ENCODE assay signal across 16 mouse cellular contexts in genomic region chr12:45063606-45064005, GRCm38 (mm10). TPM values are rescaled to one million over a fixed set of nuclear protein-coding genes. Genes with fewer than 3 reads are reported as not detected.
DNase-seq lines count a peak whose midpoint lies in the region; ATAC-seq and TF ChIP-seq lines count a peak whose summit lies in the region.
"Had no signal": no experiment of that assay in that cellular context is flagged by ENCODE, and none has a peak within 500 bp of the region (broad histone marks: within the 10 kb centered on the region; RNA-seq: fewer than 3 reads in every experiment).

No protein-coding gene starts in this region.

- WGBS in heart, embryonic 10.5 days = 76% methylated on average over 5 of the region's 5 CpGs
- WGBS in lung, embryonic 14.5 days = 59% methylated on average over 5 of the region's 5 CpGs
- WGBS in intestine, postnatal 0 days = 75% methylated on average over 5 of the region's 5 CpGs

- H3K9ac ChIP-seq in lung, embryonic 14.5 days = no peak overlapping the region
- no peak overlapping the region for H3K9ac ChIP-seq in intestine, postnatal 0 days (ENCODE audit: low read depth, low read length)
- H3K9ac ChIP-seq: limb, embryonic 13.5 days; stomach, embryonic 15.5 days had no signal

- H3K27me3 ChIP-seq in heart, embryonic 10.5 days (ENCODE audit: insufficient read depth, poor library complexity, severe bottlenecking) = no peaks in the 10 kb centered on the region
- H3K27me3 ChIP-seq in lung, embryonic 14.5 days (ENCODE audit: insufficient read depth, low read length) = no peaks in the 10 kb centered on the region
- no peaks in the 10 kb centered on the region for H3K27me3 ChIP-seq in intestine, postnatal 0 days (replicated peaks; ENCODE audit: control insufficient read depth, insufficient read depth, low read length)
- H3K27me3 ChIP-seq: limb, embryonic 13.5 days; stomach, embryonic 15.5 days had no signal

- no peaks in the 10 kb centered on the region for H3K36me3 ChIP-seq in heart, embryonic 10.5 days
- H3K36me3 ChIP-seq in lung, embryonic 14.5 days (ENCODE audit: insufficient read depth) = no peaks in the 10 kb centered on the region
- no peaks in the 10 kb centered on the region for H3K36me3 ChIP-seq in intestine, postnatal 0 days (ENCODE audit: control insufficient read depth, insufficient read depth)
- H3K36me3 ChIP-seq: limb, embryonic 13.5 days; stomach, embryonic 15.5 days had no signal

- peak; percentile 98 for DNase-seq in heart, adult 11 months
- no peak for DNase-seq in heart, embryonic 10.5 days (ENCODE audit: low spot score)
- peak; percentile 9 for DNase-seq in 3T3-L1 (ENCODE audit: low read depth, low spot score)
- DNase-seq in gastrocnemius, postnatal 14 days = peak; percentile 76
- DNase-seq in lung, embryonic 14.5 days = peak; percentile 73
- no peak for DNase-seq in layer of hippocampus, adult 9-10 months (ENCODE audit: low spot score)
- DNase-seq: cerebellum, adult 9-11 months; kidney, postnatal 14 days; right cerebral cortex, postnatal 25 days; thymus, postnatal 25 days had no signal

- intact Hi-C loops in gastrocnemius, postnatal 14 days (cut with DNase I; ENCODE audit: low total_unique reads) = no loop called here

- no peak overlapping the region for H3K27ac ChIP-seq in heart, embryonic 10.5 days
- H3K27ac ChIP-seq in lung, embryonic 14.5 days (ENCODE audit: low read depth) = no peak overlapping the region
- H3K27ac ChIP-seq in intestine, postnatal 0 days (ENCODE audit: low read depth, low read length) = no peak overlapping the region
- H3K27ac ChIP-seq: hindbrain, postnatal 0 days; limb, embryonic 13.5 days; stomach, embryonic 15.5 days had no signal

- TF ChIP-seq CTCF in lung, embryonic 14.5 days (IDR thresholded peaks at IDR 0.05; ENCODE audit: low read depth) = no peak
- no peak for TF ChIP-seq CTCF in intestine, postnatal 0 days (IDR thresholded peaks at IDR 0.05; ENCODE audit: low read depth)

- no peaks in the 10 kb centered on the region for H3K9me3 ChIP-seq in heart, embryonic 10.5 days
- H3K9me3 ChIP-seq in lung, embryonic 14.5 days (ENCODE audit: low read depth, low read length) = no peaks in the 10 kb centered on the region
- no peaks in the 10 kb centered on the region for H3K9me3 ChIP-seq in intestine, postnatal 0 days (ENCODE audit: control insufficient read depth)
- H3K9me3 ChIP-seq: limb, embryonic 13.5 days; stomach, embryonic 15.5 days had no signal

- peaks cover 42% of the 10 kb centered on the region for H3K4me1 ChIP-seq in heart, embryonic 10.5 days
- peaks cover 6% of the 10 kb centered on the region for H3K4me1 ChIP-seq in lung, embryonic 14.5 days (ENCODE audit: insufficient read depth)
- peaks cover 2% of the 10 kb centered on the region; the same call in 1 of the 2 replicates for H3K4me1 ChIP-seq in intestine, postnatal 0 days (replicated peaks; ENCODE audit: control insufficient read depth, insufficient read depth, low read length)

- H3K4me2 ChIP-seq in lung, embryonic 14.5 days = no peak overlapping the region
- H3K4me2 ChIP-seq in intestine, postnatal 0 days (replicated peaks; ENCODE audit: low read depth) = no peak overlapping the region
- H3K4me2 ChIP-seq: limb, embryonic 13.5 days; stomach, embryonic 15.5 days had no signal

- no peak overlapping the region for H3K4me3 ChIP-seq in heart, embryonic 10.5 days
- no peak overlapping the region for H3K4me3 ChIP-seq in lung, embryonic 14.5 days (ENCODE audit: low read depth, low read length)
- no peak overlapping the region for H3K4me3 ChIP-seq in intestine, postnatal 0 days (ENCODE audit: low read depth, low read length)
- H3K4me3 ChIP-seq: limb, embryonic 13.5 days; stomach, embryonic 15.5 days had no signal

- peak; percentile 53; the same call in 1 of the 2 replicates for ATAC-seq in lung, embryonic 14.5 days (ENCODE audit: insufficient read depth)
- ATAC-seq in intestine, postnatal 0 days = no peak
- ATAC-seq in CD4-positive, CD25-positive, alpha-beta regulatory T cell, adult 4 months = no peak
- ATAC-seq: hindbrain, postnatal 0 days had no signal

RNA-seq across cellular contexts. Expression of gene Stxbp6, which starts 10.9 kb away (rescaled TPM):
- polyA plus RNA-seq in heart, embryonic 10.5 days (2016; fragmentation: Nextera tagmentation; extraction: Ambion mirVana) = 11.0 and 15.6 TPM in 2 replicates
- total RNA-seq in gastrocnemius, postnatal 14 days (2021) = 10 to 100 TPM in 1 of 2 experiments, 1 to 10 TPM in 1; 7.8 to 12.7 TPM
- polyA plus RNA-seq in lung, embryonic 14.5 days (2014; fragmentation: Nextera tagmentation; extraction: Ambion mirVana) = 6.4 and 9.7 TPM in 2 replicates
- polyA plus RNA-seq in intestine, postnatal 0 days (2015; fragmentation: Nextera tagmentation; extraction: Ambion mirVana) = 9.2 and 14.7 TPM in 2 replicates
- not detected for polyA plus RNA-seq in CD4-positive, CD25-positive, alpha-beta regulatory T cell, adult 4 months (2017; shearing (Covaris generic))
- total RNA-seq: MEL had no signal

Comparison
In these comparisons a context has a peak if more than half of its experiments do, and no peak if none do; other contexts are left out.
1. DNase-seq: peak in heart, adult 11 months (single experiment), 3T3-L1 (single experiment), gastrocnemius, postnatal 14 days (single experiment) and lung, embryonic 14.5 days (single experiment); none in heart, embryonic 10.5 days (single experiment) and layer of hippocampus, adult 9-10 months (single experiment).